Mouse (Mus musculus) olfactory bulb, adult 2 months (tissue): ENCODE measurements at regions not wholly inside any gene's neighbourhood (a gene's known extent, or its start where the extent isn't known, plus 50 kb on each side); places are given as distances from the start of the nearest gene placed in this dataset.

Source experiments
- H3K27ac ChIP-seq: fragments of 200-500 bp; 2 replicates; pipeline ENCODE4 v1.5.1; 2012; ENCODE audit warnings: low read depth, low read length; ENCODE audit not compliant: insufficient read depth
- H3K4me1 ChIP-seq: fragments of 200-500 bp; 2 replicates; pipeline ENCODE4 v1.6.1; 2012; ENCODE audit warnings: low read length; ENCODE audit not compliant: control insufficient read depth, insufficient read depth
- H3K4me3 ChIP-seq: fragments of 200-500 bp; 2 replicates; pipeline ENCODE4 v1.5.1; 2012; ENCODE audit warnings: mild to moderate bottlenecking, low read depth, low read length, moderate library complexity; ENCODE audit not compliant: insufficient read depth
- CTCF ChIP-seq: fragments of 200-500 bp; IDR thresholded peaks from 2 replicates; pipeline ENCODE4 v1.5.1; 2012; ENCODE audit warnings: low read depth, mild to moderate bottlenecking, low read length, moderate library complexity; ENCODE audit not compliant: insufficient read depth
- POLR2A ChIP-seq: fragments of 200-500 bp; IDR thresholded peaks from 2 replicates; pipeline ENCODE4 v1.6.1; 2012; ENCODE audit warnings: mild to moderate bottlenecking, low read depth, low read length, moderate library complexity; ENCODE audit not compliant: insufficient read depth
- WGBS: fragments of 180-500 bp; shearing (Covaris S2); methylation state at CpG from one replicate; pipeline ENCODE4 v1.1.7; 2018; 5-methylcytosine and 5-hydroxymethylcytosine counted together

GRCm38 (mm10) chr17:9164501-9164900 is 176.4 kb downstream of the 1700010I14Rik start:
- WGBS, result 91% methylated on average over 5 of the region's 5 CpGs
- TF ChIP-seq CTCF (no peak), POLR2A (no peak)
- H3K4me3 ChIP-seq, result no peak overlapping the region
- H3K4me1 ChIP-seq, result peaks cover 3% of the 10 kb centered on the region; the same call in 1 of the 2 replicates
- no peak overlapping the region for H3K27ac ChIP-seq

- WGBS, result under 1% methylated on average over 10 of the region's 10 CpGs
- peaks cover 6% of the 10 kb centered on the region; the same call in 1 of the 2 replicates for H3K4me1 ChIP-seq
- TF ChIP-seq CTCF (peak; percentile 44), POLR2A (no peak)
- peak overlapping the region; percentile 55 for H3K4me3 ChIP-seq
- H3K27ac ChIP-seq, result peak overlapping the region; percentile 98
These were observed 179.0 kb downstream of the 1700010I14Rik start for GRCm38 (mm10) chr17:9167161-9167560.

GRCm38 (mm10) chr17:9167571-9168201 is 179.6 kb downstream of the 1700010I14Rik start:
- Histone ChIP-seq H3K4me1 (peaks cover 6% of the 10 kb centered on the region; the same call in 1 of the 2 replicates), H3K4me3 (peak overlapping the region; percentile 55), H3K27ac (peak overlapping the region; percentile 98)
- under 1% methylated on average over 20 of the region's 20 CpGs for WGBS
- TF ChIP-seq POLR2A, result 0 out of 2 replicates have a peak, but pooled peaks have one; percentile 26
- TF ChIP-seq CTCF, result 0 out of 2 replicates have a peak, but pooled peaks have one; percentile 2

- Histone ChIP-seq H3K4me3 (peak overlapping the region; percentile 55), H3K27ac (peak overlapping the region; percentile 98), H3K4me1 (peaks cover 6% of the 10 kb centered on the region; the same call in 1 of the 2 replicates)
- WGBS, result 0% methylated on average over 5 of the region's 5 CpGs
- TF ChIP-seq CTCF (peak; percentile 82), POLR2A (no peak)
These were observed 180.3 kb downstream of the 1700010I14Rik start for GRCm38 (mm10) chr17:9168411-9168810.

GRCm38 (mm10) chr17:9169371-9169770 is 181.2 kb downstream of the 1700010I14Rik start:
- Histone ChIP-seq H3K4me1 (peaks cover 6% of the 10 kb centered on the region; the same call in 1 of the 2 replicates), H3K4me3 (no peak overlapping the region), H3K27ac (peak overlapping the region; percentile 85)
- TF ChIP-seq CTCF (no peak), POLR2A (no peak)
- 1% methylated on average over 11 of the region's 11 CpGs for WGBS

- Histone ChIP-seq H3K27ac (no peak overlapping the region), H3K4me1 (peaks cover 5% of the 10 kb centered on the region; the same call in 1 of the 2 replicates), H3K4me3 (no peak overlapping the region)
- WGBS, result 78% methylated on average over 5 of the region's 5 CpGs
- no peak for TF ChIP-seq POLR2A
- no peak for TF ChIP-seq CTCF
These were observed 209.0 kb downstream of the 1700010I14Rik start for GRCm38 (mm10) chr17:9197160-9197559.

GRCm38 (mm10) chr17:9200386-9200785 is 212.3 kb downstream of the 1700010I14Rik start:
- no peak for TF ChIP-seq CTCF
- no peak for TF ChIP-seq POLR2A
- Histone ChIP-seq H3K27ac (no peak overlapping the region), H3K4me1 (peaks cover 5% of the 10 kb centered on the region; the same call in 1 of the 2 replicates), H3K4me3 (no peak overlapping the region)
- WGBS, result 95% methylated on average over 7 of the region's 7 CpGs

GRCm38 (mm10) chr17:9202496-9202895 is 214.4 kb downstream of the 1700010I14Rik start:
- Histone ChIP-seq H3K27ac (no peak overlapping the region), H3K4me1 (peaks cover 3% of the 10 kb centered on the region; the same call in 1 of the 2 replicates), H3K4me3 (no peak overlapping the region)
- TF ChIP-seq CTCF, result no peak
- TF ChIP-seq POLR2A, result no peak
- WGBS, result 38% methylated on average over 2 of the region's 2 CpGs

- Histone ChIP-seq H3K4me3 (no peak overlapping the region), H3K4me1 (no peaks in the 10 kb centered on the region), H3K27ac (peak overlapping the region; percentile 89)
- 32% methylated on average over 2 of the region's 2 CpGs for WGBS
- TF ChIP-seq POLR2A, result no peak
- TF ChIP-seq CTCF, result no peak
These were observed 211.2 kb upstream of the Gm17728 start for GRCm38 (mm10) chr17:9210626-9211025.
